Mouse (Mus musculus) ES-E14 (cell line): ENCODE data around the gene Olfr535.
"Not testable (repeated sequence)": the region's sequence is repeated elsewhere in the genome, so short reads cannot be mapped to it uniquely, and the experiment has no call there.

Experiments
- CHD2 ChIP-seq: IDR thresholded peaks from 2 replicates; pipeline ENCODE4 v1.6.1; 2014; ENCODE audit warnings: mild to moderate bottlenecking, low read depth, low read length, inconsistent platforms
- HCFC1 ChIP-seq: IDR thresholded peaks from 2 replicates; pipeline ENCODE4 v1.6.1; 2012; ENCODE audit warnings: low read length, inconsistent platforms, borderline replicate concordance; ENCODE audit not compliant: insufficient read depth
- MAFK ChIP-seq: IDR thresholded peaks from 2 replicates; pipeline ENCODE4 v1.6.1; 2014; ENCODE audit warnings: mild to moderate bottlenecking, low read depth, low read length, inconsistent platforms; ENCODE audit not compliant: insufficient read depth
- ZC3H11A ChIP-seq: IDR thresholded peaks from 2 replicates; pipeline ENCODE4 v1.6.1; 2012; ENCODE audit warnings: low read depth, mild to moderate bottlenecking, inconsistent platforms, low read length, borderline replicate concordance
- ZNF384 ChIP-seq: IDR thresholded peaks from 2 replicates; pipeline ENCODE4 v1.6.1; 2012; ENCODE audit warnings: low read depth, low read length, inconsistent platforms

DNA sequence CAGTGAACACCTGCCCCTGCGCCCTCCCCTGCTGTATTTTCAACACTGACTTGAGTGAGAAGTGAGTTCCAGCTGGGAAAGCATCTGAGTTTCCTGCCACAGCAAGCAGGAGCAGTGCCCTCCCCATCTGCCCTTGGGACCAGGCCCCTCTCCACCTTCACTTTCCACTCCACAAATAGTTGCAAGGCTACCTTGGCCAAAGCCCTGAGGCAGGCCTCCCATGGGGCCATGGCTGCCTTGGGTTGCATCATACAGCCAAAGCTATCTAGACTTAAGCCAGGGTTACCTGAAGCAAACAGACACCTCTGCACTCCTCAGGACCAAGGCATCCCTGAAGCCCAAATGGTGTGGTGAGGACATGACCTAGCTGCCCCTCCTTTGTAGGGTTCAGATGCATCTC lies 20.9 kb upstream of the Olfr535 start, which contains the start of gene Olfr533:
- not testable (repeated sequence) for TF ChIP-seq HCFC1, ZC3H11A, ZNF384, CHD2, MAFK
